Mouse (Mus musculus): Measurements from ENCODE around the gene Smim13.

GRCm38 (mm10) chr13:41273927-41274650 lies 24.4 kb downstream of the Smim13 start, which contains the start of gene Gm17364:
- no peak for TF ChIP-seq CTCF (IDR thresholded peaks at IDR 0.05; ENCODE audit: insufficient read depth, low read length)
- TF ChIP-seq POLR2A (IDR thresholded peaks at IDR 0.05; ENCODE audit: borderline replicate concordance, extremely low read depth, low read depth, low read length), result no peak

Measured in lung, adult 2 months (tissue).